Mouse (Mus musculus) heart, embryonic 16.5 days (tissue): ENCODE data around the gene Wdr62. TPM values are rescaled to one million over a fixed set of nuclear protein-coding genes. Genes with fewer than 3 reads are reported as not detected.

Source experiments
- ATAC-seq: fragments of 200-750 bp; cut with Nextera tagmentation; replicated peaks from 2 replicates; pipeline ENCODE4 v1.8.0; 2017; ENCODE audit warnings: moderate number of reproducible peaks; ENCODE audit not compliant: insufficient read depth, low FRiP score; ENCODE audit errors: extremely low read depth
- H3K27ac ChIP-seq: fragments of 300-500 bp; sonication (generic); 2 replicates; pipeline ENCODE4 v1.5.1; 2014; ENCODE audit warnings: mild to moderate bottlenecking, low read length, control low read depth, moderate library complexity
- H3K27me3 ChIP-seq: fragments of 300-500 bp; sonication (generic); 2 replicates; pipeline ENCODE4 v1.6.1; 2014; ENCODE audit warnings: low read length, mixed read lengths; ENCODE audit not compliant: control insufficient read depth, insufficient read depth
- H3K36me3 ChIP-seq: fragments of 300-500 bp; sonication (generic); 2 replicates; pipeline ENCODE4 v1.6.1; 2014; ENCODE audit not compliant: control insufficient read depth, insufficient read depth
- H3K4me1 ChIP-seq: fragments of 300-500 bp; sonication (generic); 2 replicates; pipeline ENCODE4 v1.6.1; 2014; ENCODE audit warnings: low read length, mixed read lengths; ENCODE audit not compliant: control insufficient read depth, insufficient read depth
- H3K4me2 ChIP-seq: fragments of 300-500 bp; sonication (generic); 2 replicates; pipeline ENCODE4 v1.6.1; 2014; ENCODE audit warnings: low read depth, mild to moderate bottlenecking, control low read depth, low read length
- H3K4me3 ChIP-seq: fragments of 300-500 bp; sonication (generic); 2 replicates; pipeline ENCODE4 v1.5.1; 2014; ENCODE audit warnings: mild to moderate bottlenecking, control low read depth, low read length
- H3K9ac ChIP-seq: fragments of 300-500 bp; sonication (generic); 2 replicates; pipeline ENCODE4 v1.6.1; 2014; ENCODE audit warnings: low read length, control low read depth
- H3K9me3 ChIP-seq: fragments of 300-500 bp; sonication (generic); replicated peaks from 2 replicates; pipeline ENCODE4 v1.6.1; 2016; ENCODE audit warnings: low read length; ENCODE audit not compliant: control insufficient read depth
- WGBS: fragments of 180-500 bp; shearing (Covaris S2); extraction: QIAGEN DNeasy Blood & Tissue Kit; methylation state at CpG from one replicate; pipeline ENCODE4 v1.1.7; 2014; 5-methylcytosine and 5-hydroxymethylcytosine counted together
- polyA plus RNA-seq: library from polyadenylated mRNA; unstranded; fragments of >200 nt; fragmentation: Nextera tagmentation; extraction: Ambion mirVana; gene quantifications from 2 replicates; pipeline ENCODE4 v1.2.1, GENCODE M21; 2015

Gene Wdr62
- polyA plus RNA-seq, 1 experiment from 2014 or later, result 6.9 TPM

DNA sequence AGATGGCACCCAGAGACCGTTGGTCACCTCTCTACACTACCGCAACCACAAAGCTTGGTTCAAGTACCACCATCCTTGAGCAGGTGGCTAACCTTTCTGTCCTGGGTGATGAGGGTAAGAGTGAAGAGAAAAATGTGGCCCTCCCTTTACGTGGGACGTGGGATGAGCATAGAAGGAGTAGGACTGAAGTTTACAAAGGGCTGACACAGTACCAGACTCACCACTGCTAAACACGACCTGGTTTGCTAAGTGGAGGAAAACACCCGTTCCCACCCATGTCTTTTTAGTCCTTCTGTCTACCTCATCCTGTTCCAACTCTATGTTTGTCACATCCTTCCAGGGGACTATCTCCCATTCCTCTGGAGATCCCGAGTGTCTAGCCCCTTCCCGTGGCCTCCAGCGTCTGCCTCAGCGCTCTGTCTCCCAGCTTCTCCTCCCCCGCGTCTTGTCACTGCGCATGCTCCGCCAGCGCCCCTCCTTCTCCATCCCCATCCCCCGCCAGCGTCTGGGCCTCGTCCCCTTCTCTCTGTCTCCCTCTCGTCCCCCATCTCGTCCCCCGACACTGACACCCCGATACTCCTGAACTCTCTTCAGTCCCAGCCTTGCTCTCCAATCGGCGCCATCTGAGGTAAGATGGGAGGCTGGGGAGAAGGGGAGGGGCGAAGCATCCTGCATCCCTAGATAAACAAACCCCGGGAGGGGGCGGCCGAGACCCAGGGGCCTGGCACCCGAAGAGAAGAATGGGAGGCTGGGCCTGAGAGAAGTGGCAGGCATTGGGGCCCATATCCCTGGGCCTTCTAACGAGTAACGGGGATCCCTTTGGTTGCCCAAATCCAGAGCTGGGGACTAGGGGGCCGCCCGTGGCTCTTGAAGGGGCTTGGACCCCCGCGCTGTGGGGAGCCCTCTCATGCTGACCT, 11.3 kb upstream of the Wdr62 start, which contains the start of gene Clip3:
TSS of gene Clip3 (plus strand) at position 514 of the 917 bp plus-strand sequence.
- peak within 1 kb of the TSS; percentile 53 for H3K4me2 ChIP-seq
- H3K4me1 ChIP-seq, result 0 out of 2 replicates have a peak, but pooled peaks cover 2% of the 10 kb centered on the region
- no peaks in the 10 kb centered on the region for H3K36me3 ChIP-seq
- ATAC-seq, result peak; percentile 54; the same call in 1 of the 2 replicates
- H3K4me3 ChIP-seq, result peak within 1 kb of the TSS; percentile 50
- H3K27me3 ChIP-seq, result no peaks in the 10 kb centered on the region
- H3K9ac ChIP-seq, result peak within 1 kb of the TSS; percentile 62
- H3K27ac ChIP-seq, result no peak within 1 kb of the TSS
- H3K9me3 ChIP-seq, result no peaks in the 10 kb centered on the region
- WGBS, result 7% methylated on average over 35 of the region's 35 CpGs

DNA sequence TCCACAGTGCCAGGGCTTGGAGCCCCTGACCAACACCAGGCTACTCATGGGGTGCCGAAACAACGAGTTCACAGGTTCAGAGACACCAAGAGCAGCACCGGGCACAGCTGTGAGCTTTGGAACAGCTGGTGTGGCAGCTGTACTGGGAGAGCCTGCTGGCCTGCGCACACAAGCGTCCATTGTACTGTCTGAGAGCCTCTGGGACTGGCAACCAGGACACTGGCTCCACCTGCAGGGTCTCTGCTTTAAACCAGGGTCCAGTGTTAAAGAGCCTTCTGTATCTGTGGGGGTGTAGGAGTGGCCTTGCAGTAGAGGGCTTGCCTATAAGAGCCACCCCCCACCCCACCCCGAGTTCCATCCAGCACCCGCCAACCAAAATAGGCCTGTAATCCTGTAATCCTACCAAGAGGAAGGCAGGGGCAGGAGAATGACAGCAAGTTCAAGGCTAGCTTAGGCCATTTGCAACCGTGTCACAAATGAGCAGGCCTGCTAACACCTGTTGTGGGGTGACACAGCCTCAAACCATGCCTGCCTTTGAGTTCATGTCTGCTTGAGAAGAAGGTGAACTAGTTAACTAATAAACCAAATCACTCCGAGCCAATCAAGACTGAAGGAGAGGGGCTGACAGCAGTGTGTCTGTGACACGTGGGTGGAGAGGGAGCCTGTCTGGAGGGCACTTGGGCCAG, 9.6 kb upstream of the Wdr62 start:
- ATAC-seq, result no peak
- Histone ChIP-seq H3K27me3 (no peaks in the 10 kb centered on the region), H3K4me2 (no peak overlapping the region), H3K9me3 (no peaks in the 10 kb centered on the region), H3K4me1 (0 out of 2 replicates have a peak, but pooled peaks cover 2% of the 10 kb centered on the region), H3K4me3 (no peak overlapping the region), H3K27ac (no peak overlapping the region), H3K9ac (0 out of 2 replicates have a peak overlapping the region, but pooled peaks have one; percentile 5), H3K36me3 (no peaks in the 10 kb centered on the region)
- WGBS, result 53% methylated on average over 10 of the region's 10 CpGs

DNA sequence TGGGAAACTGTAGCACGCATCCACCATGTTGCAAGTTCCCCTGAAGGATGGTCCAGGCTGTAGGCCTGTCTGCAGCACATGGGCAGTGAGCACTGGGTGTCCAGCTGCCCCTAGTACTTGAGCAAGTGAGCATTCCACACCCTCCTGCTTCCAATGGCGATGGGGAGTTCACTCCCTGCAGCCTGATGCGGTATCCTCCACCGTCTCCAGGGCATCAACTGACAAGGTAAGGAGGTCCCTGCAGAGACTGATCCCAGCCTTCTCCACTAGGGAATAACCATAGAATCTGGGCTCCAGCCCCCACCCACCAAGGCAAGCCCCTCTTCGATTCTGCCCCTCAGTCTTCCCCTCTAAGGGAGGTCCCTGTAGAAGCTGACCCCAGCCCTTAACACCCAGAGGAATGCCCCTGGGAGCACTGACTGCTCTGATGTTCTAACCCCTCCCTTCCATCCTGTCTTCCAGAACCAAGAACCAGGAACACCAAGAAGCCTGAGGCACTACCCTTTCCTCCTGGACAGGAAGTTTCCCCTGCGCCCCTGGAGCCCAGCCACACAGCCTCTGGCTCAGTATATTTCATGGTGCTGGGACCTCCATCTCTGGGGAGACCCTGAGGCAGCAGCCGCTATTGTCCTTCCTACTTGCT, 9.0 kb upstream of the Wdr62 start:
- Histone ChIP-seq H3K4me1 (0 out of 2 replicates have a peak, but pooled peaks cover 2% of the 10 kb centered on the region), H3K27ac (no peak overlapping the region), H3K36me3 (no peaks in the 10 kb centered on the region), H3K27me3 (no peaks in the 10 kb centered on the region), H3K9ac (0 out of 2 replicates have a peak overlapping the region, but pooled peaks have one; percentile 5), H3K9me3 (no peaks in the 10 kb centered on the region), H3K4me2 (no peak overlapping the region), H3K4me3 (no peak overlapping the region)
- 62% methylated on average over 7 of the region's 7 CpGs for WGBS
- ATAC-seq, result no peak

DNA sequence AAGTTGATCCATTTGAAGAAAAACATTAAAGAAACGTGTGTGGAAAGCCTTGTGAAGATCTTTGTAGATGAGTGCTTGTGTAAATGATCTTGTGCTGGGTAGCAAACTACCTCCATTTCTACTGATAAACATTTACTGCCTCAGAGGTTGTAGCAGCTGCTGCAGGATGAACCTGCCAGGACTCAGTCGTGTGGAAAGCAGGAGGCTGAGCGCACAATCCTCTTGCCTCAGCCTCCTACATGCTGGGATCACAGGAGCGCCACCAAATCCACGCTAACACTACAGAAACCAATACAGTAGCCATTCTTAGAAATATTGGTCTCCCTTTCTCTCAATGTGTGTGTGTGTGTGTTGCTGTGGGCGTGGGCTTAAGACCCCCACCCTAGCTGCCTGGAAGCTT, 7.8 kb upstream of the Wdr62 start:
- ATAC-seq, result no peak
- H3K4me1 ChIP-seq, result 0 out of 2 replicates have a peak, but pooled peaks cover 2% of the 10 kb centered on the region
- H3K27me3 ChIP-seq, result no peaks in the 10 kb centered on the region
- H3K4me3 ChIP-seq, result no peak overlapping the region
- no peak overlapping the region for H3K27ac ChIP-seq
- H3K4me2 ChIP-seq, result no peak overlapping the region
- WGBS, result 55% methylated on average over 6 of the region's 6 CpGs
- no peak overlapping the region for H3K9ac ChIP-seq
- no peaks in the 10 kb centered on the region for H3K9me3 ChIP-seq
- no peaks in the 10 kb centered on the region for H3K36me3 ChIP-seq

DNA sequence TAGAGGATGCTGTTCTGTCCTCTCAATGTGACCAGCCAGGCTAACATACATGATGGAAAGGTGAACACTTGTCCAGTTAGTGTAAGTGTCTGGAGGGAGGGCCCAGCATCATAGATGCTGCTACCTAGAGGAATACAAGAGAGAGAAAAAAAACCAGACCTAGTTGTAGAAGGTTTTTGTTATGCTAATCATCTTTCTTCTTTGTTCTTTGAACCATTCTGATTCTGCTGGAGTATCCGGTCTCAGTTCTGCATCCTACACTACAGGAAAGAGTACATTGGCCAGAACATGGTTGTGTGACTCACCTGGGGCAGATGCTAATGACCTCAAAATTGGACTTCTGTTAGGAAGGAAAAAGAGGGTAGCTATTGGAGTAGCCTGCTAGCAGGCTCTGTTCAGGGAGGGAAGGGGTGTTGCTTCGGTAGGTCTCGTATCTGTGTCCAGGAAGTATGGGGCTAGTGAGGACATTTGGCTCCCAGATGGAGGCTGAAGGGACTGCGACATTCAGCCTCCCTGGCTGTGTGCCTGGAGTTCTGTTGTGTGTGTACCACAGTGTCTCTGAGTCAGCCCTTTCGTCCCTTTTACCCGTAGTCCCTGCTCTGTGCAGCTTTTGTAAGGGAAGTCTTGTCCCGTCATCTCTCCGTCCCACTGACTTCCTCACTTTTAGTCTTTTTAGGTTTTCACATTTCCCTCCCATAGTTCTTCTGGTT, 6.6 kb upstream of the Wdr62 start:
- Histone ChIP-seq H3K36me3 (no peaks in the 10 kb centered on the region), H3K9me3 (no peaks in the 10 kb centered on the region), H3K27me3 (no peaks in the 10 kb centered on the region), H3K4me1 (peaks cover 5% of the 10 kb centered on the region; the same call in 1 of the 2 replicates), H3K9ac (no peak overlapping the region), H3K27ac (no peak overlapping the region), H3K4me2 (no peak overlapping the region), H3K4me3 (no peak overlapping the region)
- WGBS, result 51% methylated on average over 8 of the region's 8 CpGs
- no peak for ATAC-seq

DNA sequence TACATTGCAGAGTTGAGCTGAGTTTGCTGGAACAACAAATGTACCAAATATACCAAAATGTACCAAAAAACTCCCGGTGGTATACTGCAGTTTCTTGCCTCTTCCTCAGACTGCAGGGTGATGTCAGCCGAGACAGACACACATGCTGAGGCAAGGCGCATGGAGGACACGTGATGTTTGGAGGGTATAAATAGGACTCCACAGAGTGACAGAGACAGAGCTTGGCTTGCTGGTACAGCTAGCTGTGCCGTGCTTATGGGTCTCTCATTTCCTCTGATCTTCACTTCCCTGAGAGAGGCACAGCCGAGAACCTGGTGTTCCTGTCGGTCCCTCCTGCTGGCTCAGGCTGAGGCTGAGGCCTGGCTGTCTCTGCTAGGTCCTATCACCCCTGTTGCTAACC, 2.5 kb upstream of the Wdr62 start:
- Histone ChIP-seq H3K4me2 (peak overlapping the region; percentile 29; the same call in 1 of the 2 replicates), H3K9me3 (no peaks in the 10 kb centered on the region), H3K36me3 (no peaks in the 10 kb centered on the region), H3K27me3 (no peaks in the 10 kb centered on the region), H3K4me1 (peaks cover 12% of the 10 kb centered on the region), H3K27ac (0 out of 2 replicates have a peak overlapping the region, but pooled peaks have one; percentile 1), H3K4me3 (no peak overlapping the region), H3K9ac (no peak overlapping the region)
- 61% methylated on average over 7 of the region's 7 CpGs for WGBS
- no peak for ATAC-seq

DNA sequence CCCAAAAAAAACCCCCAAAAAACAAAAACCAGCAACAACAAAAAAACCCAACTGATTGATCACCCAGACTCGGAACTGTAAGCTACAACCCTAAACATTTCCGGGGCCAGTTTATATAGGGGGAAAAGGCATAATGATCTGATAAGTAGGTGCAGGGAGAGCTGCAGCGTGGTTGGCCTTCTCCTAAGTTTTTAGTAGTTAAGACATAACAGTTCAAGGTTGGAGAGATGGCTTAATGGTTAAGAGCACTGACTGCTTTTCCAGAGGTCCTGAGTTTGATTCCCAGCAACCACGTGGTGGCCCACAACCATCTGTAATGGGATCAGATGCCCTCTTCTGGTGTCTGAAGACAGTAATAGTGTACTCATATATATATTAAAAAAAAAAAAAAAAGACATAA, 1.3 kb upstream of the Wdr62 start:
- H3K4me2 ChIP-seq, result no peak overlapping the region; the same call in 1 of the 2 replicates
- peaks cover 12% of the 10 kb centered on the region for H3K4me1 ChIP-seq

DNA sequence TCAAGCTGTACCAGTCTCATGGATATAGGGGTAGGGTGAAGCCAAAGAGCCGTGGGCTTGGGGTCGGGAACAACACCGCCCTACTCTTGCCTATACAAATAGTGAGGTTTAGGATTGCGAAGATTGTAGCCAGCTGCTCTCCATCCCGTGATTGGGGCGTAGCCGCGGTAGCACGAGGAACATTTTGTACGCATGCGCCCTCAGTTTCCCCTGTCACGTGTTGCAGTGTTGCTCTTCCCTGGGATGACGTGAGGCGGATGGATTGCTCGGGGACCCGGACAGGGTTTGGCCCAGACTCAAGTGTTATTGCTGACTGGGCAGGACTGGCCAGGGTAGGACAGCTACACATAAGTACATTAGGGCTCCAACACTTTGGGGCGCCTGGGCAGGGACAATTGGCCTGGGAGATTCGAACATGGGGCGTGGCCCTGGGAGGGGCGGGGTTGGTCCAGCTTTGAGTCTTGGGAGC, 485 bp upstream of the Wdr62 start:
- Histone ChIP-seq H3K27ac (peak overlapping the region; percentile 96), H3K9me3 (no peaks in the 10 kb centered on the region), H3K4me3 (peak overlapping the region; percentile 93), H3K36me3 (no peaks in the 10 kb centered on the region), H3K4me2 (peak overlapping the region; percentile 85), H3K9ac (peak overlapping the region; percentile 53), H3K4me1 (peaks cover 12% of the 10 kb centered on the region), H3K27me3 (no peaks in the 10 kb centered on the region)
- WGBS, result 2% methylated on average over 20 of the region's 20 CpGs
- ATAC-seq, result peak; percentile 82

More for the DNA sequence above, 1.3 kb upstream of the Wdr62 start:
- WGBS, result 79% methylated on average over 4 of the region's 4 CpGs
- ATAC-seq, result no peak
- Histone ChIP-seq H3K27me3 (no peaks in the 10 kb centered on the region), H3K27ac (peak overlapping the region; percentile 96; the same call in 1 of the 2 replicates), H3K9me3 (no peaks in the 10 kb centered on the region), H3K4me3 (no peak overlapping the region), H3K36me3 (no peaks in the 10 kb centered on the region), H3K9ac (no peak overlapping the region)
